Mouse (Mus musculus): Measurements from ENCODE around the gene Pom121l12. TPM values are rescaled to one million over a fixed set of nuclear protein-coding genes. Genes with fewer than 3 reads are reported as not detected.

Gene Pom121l12
- not detected for total RNA-seq (2021)
- long read RNA-seq, experiment 1, result 0 reads
- long read RNA-seq, experiment 2, result 0 reads

- intact Hi-C loops (cut with DNase I; ENCODE audit: low total_unique reads), result no loop called here
- DNase-seq, result no peak
These were observed at the start of gene Pom121l12 for GRCm38 (mm10) chr11:14598976-14599375. Pom121l12 (plus strand) TSS chr11:14599276.

GRCm38 (mm10) chr11:14611859-14612258, 12.8 kb downstream of the Pom121l12 start:
- DNase-seq, result no peak
- intact Hi-C loops (cut with DNase I; ENCODE audit: low total_unique reads), result no loop called here
